Mouse (Mus musculus): ENCODE measurements at regions not wholly inside any gene's neighbourhood (a gene's known extent, or its start where the extent isn't known, plus 50 kb on each side); places are given as distances from the start of the nearest gene placed in this dataset.

- DNase-seq = no peak
These were observed 155.2 kb downstream of the Zfp706 start for GRCm38 (mm10) chr15:36852229-36852821.

DNA sequence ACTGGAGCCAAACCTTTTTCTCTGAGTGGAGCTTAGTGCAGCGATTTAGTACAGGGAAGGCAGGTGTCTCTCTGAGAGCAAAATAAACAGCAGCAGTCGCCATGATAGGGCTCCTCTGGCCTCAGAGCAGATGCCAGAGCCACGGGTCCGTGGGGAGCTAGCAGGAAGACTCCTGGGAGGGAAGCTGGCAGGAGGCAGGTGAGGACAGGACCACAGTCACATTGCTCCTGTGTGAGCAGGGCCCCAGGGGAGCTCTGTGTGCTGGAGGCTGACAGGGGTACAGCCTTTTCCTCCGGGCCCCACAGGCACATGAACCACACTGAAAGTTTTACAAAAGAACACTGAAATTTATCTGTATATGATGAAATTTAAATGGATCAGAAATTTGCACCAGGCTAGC lies 159.3 kb downstream of the Zfp706 start:
- DNase-seq = no peak

- DNase-seq = no peak
These were observed 160.8 kb downstream of the Zfp706 start for GRCm38 (mm10) chr15:36846806-36847205.

Data from cerebellum, adult 11-12 months (tissue).